Comparison of ENCODE assay signal across 10 mouse cellular contexts in the genomic region with DNA sequence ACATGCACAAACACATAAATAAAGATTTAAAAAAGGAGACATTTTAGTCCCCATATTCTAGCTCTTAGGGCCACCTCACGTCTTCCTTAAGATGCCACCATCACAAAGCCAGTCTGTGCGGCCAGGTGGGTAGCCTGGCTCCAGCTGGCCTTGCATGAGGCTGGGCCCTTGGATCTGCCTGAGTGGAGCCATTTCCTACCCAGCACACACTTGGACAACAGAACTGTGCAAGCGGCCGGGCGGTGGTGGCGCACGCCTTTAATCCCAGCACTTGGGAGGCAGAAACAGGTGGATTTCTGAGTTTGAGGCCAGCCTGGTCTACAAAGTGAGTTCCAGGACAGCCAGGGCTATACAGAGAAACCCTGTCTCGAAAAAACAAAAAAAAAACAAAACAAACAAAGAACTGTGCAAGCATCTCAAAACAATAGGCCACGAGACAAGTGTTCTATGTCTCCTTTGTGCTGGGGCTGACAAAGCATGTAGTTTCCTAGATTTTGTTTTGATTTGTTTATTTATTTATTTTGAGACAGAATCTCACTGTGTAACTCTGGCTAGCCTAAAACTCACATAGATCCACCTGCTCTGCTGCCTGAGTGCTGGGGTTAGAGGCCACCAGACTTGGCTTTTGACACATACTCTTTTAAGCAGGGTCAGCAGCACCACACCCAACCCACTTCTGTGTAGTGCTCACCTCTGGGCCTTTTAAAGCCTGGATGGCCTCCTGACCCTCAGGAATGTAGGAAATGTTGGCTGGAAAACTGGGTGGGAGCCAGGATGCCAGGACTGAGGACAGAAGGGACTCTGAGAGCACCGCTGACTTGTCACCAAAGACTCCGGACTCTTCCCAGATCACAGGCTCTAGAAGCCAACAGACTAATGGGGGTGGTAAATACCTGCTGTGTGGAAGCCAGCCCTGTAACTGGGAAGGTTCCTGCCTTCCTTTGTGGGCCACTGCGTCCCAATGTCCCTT.
DNase-seq lines count a peak whose midpoint lies in the region; ATAC-seq and TF ChIP-seq lines count a peak whose summit lies in the region.
"Had no signal": no experiment of that assay in that cellular context is flagged by ENCODE, and none has a peak within 500 bp of the region (broad histone marks: within the 10 kb centered on the region; RNA-seq: fewer than 3 reads in every experiment).

No protein-coding gene starts in this region.

- DNase-seq in heart, adult 11 months: peak; percentile 95
- DNase-seq in heart, postnatal 25 days (ENCODE audit: low spot score): no peak
- DNase-seq in brain, adult 2 months (ENCODE audit: low read depth, low spot score): peak; percentile 81
- peak; percentile 61 for DNase-seq in lung, adult 2 months
- DNase-seq in B cell, adult 2 months: no peak
- no peak for DNase-seq in urinary bladder, postnatal 25 days (ENCODE audit: low spot score)

- no peaks in the 10 kb centered on the region for H3K27me3 ChIP-seq in heart, embryonic 15.5 days
- H3K27me3 ChIP-seq: CH12.LX had no signal

- H3K27ac ChIP-seq in heart, embryonic 15.5 days: peak overlapping the region; percentile 71

- ATAC-seq in heart, embryonic 15.5 days (replicated peaks; ENCODE audit: insufficient number of reproducible peaks, insufficient read depth, low FRiP score, low read depth): no peak
- ATAC-seq in megakaryocyte progenitor cell, adult 5-6 weeks (replicated peaks; ENCODE audit: poor library complexity): no peak

- H3K9ac ChIP-seq in heart, embryonic 15.5 days: no peak overlapping the region

- WGBS in heart, embryonic 15.5 days: 83% methylated on average over 12 of the region's 12 CpGs
- 76% methylated on average over 12 of the region's 12 CpGs for WGBS in lung, adult 2 months

- TF ChIP-seq POLR2A in lung, adult 2 months (IDR thresholded peaks at IDR 0.05; ENCODE audit: borderline replicate concordance, extremely low read depth, low read depth, low read length): no peak

- intact Hi-C loops in heart, postnatal 25 days (cut with DNase I): loop anchor here (5.0 to 10.0 kb wide), 2 partner anchors 40 to 148 kb away; a partner anchor contains a TSS

- no peaks in the 10 kb centered on the region for H3K9me3 ChIP-seq in heart, embryonic 15.5 days (replicated peaks)

- no peak overlapping the region for H3K4me3 ChIP-seq in heart, embryonic 15.5 days
- no peak overlapping the region for H3K4me3 ChIP-seq in lung, adult 2 months (replicated peaks; ENCODE audit: extremely low read depth, low read depth, low read length)

- TF ChIP-seq CTCF in lung, adult 2 months (IDR thresholded peaks at IDR 0.05; ENCODE audit: insufficient read depth, low read length): no peak

- H3K4me2 ChIP-seq in heart, embryonic 15.5 days: no peak overlapping the region
- H3K4me2 ChIP-seq: midbrain, embryonic 11.5 days had no signal

- no peaks in the 10 kb centered on the region for H3K36me3 ChIP-seq in heart, embryonic 15.5 days

- peaks cover 41% of the 10 kb centered on the region for H3K4me1 ChIP-seq in heart, embryonic 15.5 days (replicated peaks)
- peaks cover 27% of the 10 kb centered on the region for H3K4me1 ChIP-seq in lung, adult 2 months (ENCODE audit: control insufficient read depth, insufficient read depth, low read length)

Comparison
In these comparisons a context has a peak if more than half of its experiments do, and no peak if none do; other contexts are left out.
1. DNase-seq: peak in heart, adult 11 months (single experiment), brain, adult 2 months (single experiment) and lung, adult 2 months (single experiment); none in heart, postnatal 25 days (single experiment), B cell, adult 2 months (0 of 2) and urinary bladder, postnatal 25 days (single experiment).